Mouse (Mus musculus) stomach, postnatal 0 days (tissue): ENCODE measurements around the gene Tipin.

Experiments
- CTCF ChIP-seq: IDR thresholded peaks from 2 replicates; pipeline ENCODE4 v1.5.1; 2016; ENCODE audit warnings: antibody characterized with exemption, low read depth, mild to moderate bottlenecking, moderate library complexity
- EP300 ChIP-seq: optimal IDR thresholded peaks from 2 replicates; pipeline ENCODE3; 2016; ENCODE audit warnings: antibody characterized with exemption

DNA sequence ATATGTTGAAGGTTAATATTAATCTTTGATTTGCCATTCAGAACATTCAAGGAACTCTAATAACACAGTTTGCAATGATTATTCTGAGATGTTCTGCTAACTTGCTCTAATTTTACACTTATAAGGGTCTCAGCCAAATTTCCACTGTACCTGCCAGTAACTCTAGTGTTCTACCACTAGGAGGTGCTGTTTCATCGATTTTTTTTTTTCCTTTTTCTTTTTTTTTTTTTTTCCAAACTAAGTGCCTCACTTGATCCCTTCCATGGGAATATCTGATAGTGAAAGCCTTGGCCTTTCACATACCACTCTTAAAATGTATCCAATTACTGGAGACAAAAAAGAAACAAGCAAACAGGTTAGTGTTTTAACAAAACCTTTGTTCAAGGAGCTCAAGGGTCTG, 66.0 kb downstream of the Tipin start:
- TF ChIP-seq CTCF (peak; percentile 82), EP300 (no peak)
